Mouse (Mus musculus) intestine, embryonic 14.5 days (tissue): ENCODE measurements around the gene Frem2. TPM values are rescaled to one million over a fixed set of nuclear protein-coding genes. Genes with fewer than 3 reads are reported as not detected.
A peak's percentile ranks its signal among the peaks of the same experiment; 100 is the strongest.

ENCODE experiments used
- ATAC-seq: fragments of 200-750 bp; cut with Nextera tagmentation; replicated peaks from 2 replicates; pipeline ENCODE4 v1.8.0; 2017; ENCODE audit warnings: low read depth, moderate number of reproducible peaks, moderate TSS enrichment, moderate library complexity; ENCODE audit not compliant: low FRiP score, low TSS enrichment
- DNase-seq: peaks from one replicate; pipeline ENCODE4 v3.0.0-alpha.2; 2018; ENCODE audit warnings: low spot score
- H3K27ac ChIP-seq: fragments of 300-500 bp; sonication (generic); 2 replicates; pipeline ENCODE4 v1.5.1; 2014; ENCODE audit warnings: low read depth, mild to moderate bottlenecking, control low read depth
- H3K27me3 ChIP-seq: fragments of 300-500 bp; sonication (generic); replicated peaks from 2 replicates; pipeline ENCODE4 v1.6.1; 2014; ENCODE audit warnings: low read length, control low read depth; ENCODE audit not compliant: control insufficient read depth, insufficient read depth
- H3K36me3 ChIP-seq: fragments of 300-500 bp; sonication (generic); 2 replicates; pipeline ENCODE4 v1.6.1; 2014; ENCODE audit warnings: low read length, control low read depth; ENCODE audit not compliant: control insufficient read depth, insufficient read depth
- H3K4me1 ChIP-seq: fragments of 300-500 bp; sonication (generic); replicated peaks from 2 replicates; pipeline ENCODE4 v1.6.1; 2014; ENCODE audit warnings: low read length, control low read depth, mixed read lengths; ENCODE audit not compliant: control insufficient read depth, insufficient read depth
- H3K4me2 ChIP-seq: fragments of 300-500 bp; sonication (generic); 2 replicates; pipeline ENCODE4 v1.6.1; 2014; ENCODE audit warnings: low read length
- H3K4me3 ChIP-seq: fragments of 300-500 bp; sonication (generic); 2 replicates; pipeline ENCODE4 v1.5.1; 2014; ENCODE audit warnings: low read depth, low read length, control low read depth, mixed read lengths
- H3K9ac ChIP-seq: fragments of 300-500 bp; sonication (generic); 2 replicates; pipeline ENCODE4 v1.6.1; 2014; ENCODE audit warnings: mild to moderate bottlenecking, low read length
- H3K9me3 ChIP-seq: fragments of 300-500 bp; sonication (generic); 2 replicates; pipeline ENCODE4 v1.6.1; 2016; ENCODE audit warnings: low read length, control low read depth; ENCODE audit not compliant: control insufficient read depth
- WGBS: fragments of 180-500 bp; shearing (Covaris S2); extraction: QIAGEN DNeasy Blood & Tissue Kit; methylation state at CpG from one replicate; pipeline ENCODE4 v1.1.7; 2014; 5-methylcytosine and 5-hydroxymethylcytosine counted together
- polyA plus RNA-seq: library from polyadenylated mRNA; unstranded; fragments of >200 nt; fragmentation: Nextera tagmentation; extraction: Ambion mirVana; gene quantifications from 2 replicates; pipeline ENCODE4 v1.2.1, GENCODE M21; 2014

Frem2 gene
- polyA plus RNA-seq, 1 experiment from 2014 or later, result 14.4 TPM

DNA sequence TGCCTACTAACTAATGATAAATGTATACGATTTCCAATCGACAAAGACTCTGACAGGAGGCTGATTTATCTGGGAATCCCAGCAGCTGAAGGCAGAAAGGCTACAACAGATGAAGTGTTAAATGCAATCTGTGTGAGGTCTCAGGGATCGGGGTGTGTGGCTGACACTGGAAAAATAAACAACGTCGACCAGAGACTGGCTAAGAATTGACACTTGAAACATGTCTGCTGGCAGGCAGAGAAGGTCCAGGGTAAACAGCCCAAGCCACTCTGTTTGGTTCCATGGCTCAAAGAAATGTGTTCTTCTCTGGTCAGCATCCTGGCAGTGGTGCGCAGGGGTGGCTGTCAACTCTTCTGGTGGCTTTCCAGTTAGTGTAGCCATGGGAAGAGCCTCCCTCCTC is 98.1 kb downstream of the Frem2 start:
- Histone ChIP-seq H3K9me3 (no peaks in the 10 kb centered on the region), H3K36me3 (no peaks in the 10 kb centered on the region), H3K27me3 (no peaks in the 10 kb centered on the region), H3K4me3 (no peak overlapping the region), H3K4me2 (no peak overlapping the region), H3K27ac (peak overlapping the region; percentile 1; the same call in 1 of the 2 replicates), H3K4me1 (peaks cover 19% of the 10 kb centered on the region), H3K9ac (no peak overlapping the region)
- ATAC-seq (no peak), DNase-seq (no peak)
- 24% methylated on average over 6 of the region's 6 CpGs for WGBS

DNA sequence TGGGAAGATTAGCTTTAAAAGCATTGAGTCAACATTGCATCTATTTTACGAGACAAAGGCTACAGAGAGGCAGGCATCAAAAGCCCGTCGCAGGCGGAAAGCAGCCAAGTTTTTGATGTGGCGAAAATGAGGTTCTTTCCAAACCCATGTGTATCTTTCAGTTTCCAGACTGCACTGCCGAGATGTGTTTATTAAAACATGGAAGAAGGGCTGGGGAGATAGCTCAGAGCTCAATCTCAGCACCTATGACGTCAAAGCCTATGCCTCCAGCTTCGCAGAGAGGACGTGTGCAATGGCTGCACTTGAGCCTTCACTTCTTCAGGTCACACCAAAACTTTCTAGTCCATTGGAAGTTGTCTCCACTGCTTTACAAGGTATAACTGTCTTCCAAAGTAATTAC is 98.9 kb downstream of the Frem2 start:
- WGBS, result 52% methylated on average over 9 of the region's 9 CpGs
- no peaks in the 10 kb centered on the region for H3K27me3 ChIP-seq
- ATAC-seq (no peak), DNase-seq (no peak)
- peak overlapping the region; percentile 23; the same call in 1 of the 2 replicates for H3K27ac ChIP-seq
- no peaks in the 10 kb centered on the region for H3K36me3 ChIP-seq
- H3K9me3 ChIP-seq, result no peaks in the 10 kb centered on the region
- H3K4me2 ChIP-seq, result no peak overlapping the region
- H3K4me1 ChIP-seq, result peaks cover 13% of the 10 kb centered on the region
- H3K9ac ChIP-seq, result no peak overlapping the region
- H3K4me3 ChIP-seq, result no peak overlapping the region

GRCm38 (mm10) chr3:53557388-53558214 is 99.6 kb downstream of the Frem2 start:
- H3K27me3 ChIP-seq, result no peaks in the 10 kb centered on the region
- ATAC-seq (no peak), DNase-seq (no peak)
- peak overlapping the region; percentile 38; the same call in 1 of the 2 replicates for H3K27ac ChIP-seq
- H3K4me2 ChIP-seq, result no peak overlapping the region
- H3K4me1 ChIP-seq, result peaks cover 13% of the 10 kb centered on the region
- H3K4me3 ChIP-seq, result no peak overlapping the region
- no peaks in the 10 kb centered on the region for H3K9me3 ChIP-seq
- no peak overlapping the region for H3K9ac ChIP-seq
- 60% methylated on average over 16 of the region's 16 CpGs for WGBS
- no peaks in the 10 kb centered on the region for H3K36me3 ChIP-seq

- no peaks in the 10 kb centered on the region for H3K27me3 ChIP-seq
- H3K36me3 ChIP-seq, result no peaks in the 10 kb centered on the region
- H3K4me2 ChIP-seq, result no peak overlapping the region
- no peak overlapping the region for H3K4me3 ChIP-seq
- peaks cover 13% of the 10 kb centered on the region for H3K4me1 ChIP-seq
- H3K9me3 ChIP-seq, result no peaks in the 10 kb centered on the region
- no peak overlapping the region for H3K9ac ChIP-seq
- ATAC-seq, result no peak
- 45% methylated on average over 10 of the region's 10 CpGs for WGBS
- H3K27ac ChIP-seq, result no peak overlapping the region
- DNase-seq, result no peak
These were observed 101.9 kb downstream of the Frem2 start for GRCm38 (mm10) chr3:53555031-53555952.

GRCm38 (mm10) chr3:53552691-53553090 is 104.5 kb downstream of the Frem2 start:
- Histone ChIP-seq H3K27ac (no peak overlapping the region), H3K36me3 (peaks cover 7% of the 10 kb centered on the region; the same call in 1 of the 2 replicates)

GRCm38 (mm10) chr3:53532091-53532490 is 125.1 kb downstream of the Frem2 start:
- WGBS, result 89% methylated on average over 6 of the region's 6 CpGs
- Histone ChIP-seq H3K27ac (no peak overlapping the region), H3K36me3 (peaks cover 7% of the 10 kb centered on the region), H3K4me3 (no peak overlapping the region), H3K27me3 (no peaks in the 10 kb centered on the region), H3K4me1 (no peaks in the 10 kb centered on the region), H3K4me2 (no peak overlapping the region), H3K9ac (no peak overlapping the region), H3K9me3 (no peaks in the 10 kb centered on the region)
- no peak for ATAC-seq
- no peak for DNase-seq

More at GRCm38 (mm10) chr3:53552691-53553090, 104.5 kb downstream of the Frem2 start:
- Histone ChIP-seq H3K9me3 (no peaks in the 10 kb centered on the region), H3K4me2 (no peak overlapping the region), H3K4me1 (peaks cover 9% of the 10 kb centered on the region; the same call in 1 of the 2 replicates), H3K4me3 (no peak overlapping the region), H3K27me3 (no peaks in the 10 kb centered on the region), H3K9ac (no peak overlapping the region)
- no peak for DNase-seq
- WGBS, result 50% methylated on average over 7 of the region's 7 CpGs
- ATAC-seq, result no peak

GRCm38 (mm10) chr3:53530305-53530704 is 126.8 kb downstream of the Frem2 start:
- Histone ChIP-seq H3K36me3 (peaks cover 5% of the 10 kb centered on the region), H3K27ac (no peak overlapping the region), H3K27me3 (no peaks in the 10 kb centered on the region), H3K4me3 (no peak overlapping the region), H3K9ac (no peak overlapping the region), H3K4me1 (no peaks in the 10 kb centered on the region), H3K4me2 (no peak overlapping the region), H3K9me3 (no peaks in the 10 kb centered on the region)
- DNase-seq (no peak), ATAC-seq (no peak)
- 74% methylated on average over 6 of the region's 6 CpGs for WGBS

DNA sequence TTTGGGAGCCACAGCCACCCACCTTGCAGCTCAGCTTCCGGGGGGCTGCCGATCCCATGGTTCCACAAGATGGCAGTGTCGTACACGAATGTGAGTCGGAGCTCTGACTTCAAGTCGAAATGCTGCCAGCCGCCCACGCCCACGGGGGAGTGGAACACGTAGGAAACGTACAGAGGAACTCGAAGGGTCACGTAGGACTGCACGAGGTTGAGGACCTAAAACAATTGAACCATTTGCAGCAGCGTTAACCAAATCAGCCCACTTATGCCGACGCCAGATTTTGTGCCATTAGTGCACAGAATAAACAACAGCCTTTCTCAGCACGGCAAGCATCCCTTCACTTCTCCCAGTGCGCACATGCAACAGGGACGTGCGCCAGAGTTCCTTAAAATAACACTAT is 131.4 kb downstream of the Frem2 start:
- DNase-seq (peak; percentile 92), ATAC-seq (peak; percentile 83; the same call in 1 of the 2 replicates)
- Histone ChIP-seq H3K4me1 (no peaks in the 10 kb centered on the region), H3K36me3 (no peaks in the 10 kb centered on the region; the same call in 1 of the 2 replicates), H3K4me2 (peak overlapping the region; percentile 49), H3K27me3 (no peaks in the 10 kb centered on the region), H3K4me3 (peak overlapping the region; percentile 28), H3K9me3 (no peaks in the 10 kb centered on the region), H3K27ac (no peak overlapping the region), H3K9ac (peak overlapping the region; percentile 4; the same call in 1 of the 2 replicates)
- 12% methylated on average over 21 of the region's 21 CpGs for WGBS
